ENCODE assay signal across 24 mouse cellular contexts in genomic region chr1:119019056-119019455, GRCm38 (mm10). TPM values are rescaled to one million over a fixed set of nuclear protein-coding genes. Genes with fewer than 3 reads are reported as not detected.
DNase-seq lines count a peak whose midpoint lies in the region; ATAC-seq and TF ChIP-seq lines count a peak whose summit lies in the region.
"Had no signal": no experiment of that assay in that cellular context is flagged by ENCODE, and none has a peak within 500 bp of the region (broad histone marks: within the 10 kb centered on the region; RNA-seq: fewer than 3 reads in every experiment).

No protein-coding gene starts in this region.

- no peak for TF ChIP-seq CTCF in heart, adult 2 months (IDR thresholded peaks at IDR 0.05)

- H3K27ac ChIP-seq in kidney, embryonic 15.5 days, result no peak overlapping the region
- H3K27ac ChIP-seq in heart, adult 2 months, result no peak overlapping the region
- H3K27ac ChIP-seq: forebrain, embryonic 10.5 days; forebrain, embryonic 13.5 days; heart, embryonic 15.5 days; hindbrain, embryonic 10.5 days; hindbrain, embryonic 13.5 days had no signal

- ATAC-seq in kidney, embryonic 15.5 days (replicated peaks; ENCODE audit: low FRiP score), result no peak
- ATAC-seq: activated CD4-positive, CD25-positive, alpha-beta regulatory T cell, adult 4 months; forebrain, embryonic 13.5 days had no signal

- peaks cover 20% of the 10 kb centered on the region for H3K4me1 ChIP-seq in kidney, embryonic 15.5 days
- H3K4me1 ChIP-seq in heart, adult 2 months (ENCODE audit: control insufficient read depth, insufficient read depth, low read length), result peaks cover 2% of the 10 kb centered on the region; the same call in 1 of the 2 replicates
- H3K4me1 ChIP-seq: hindbrain, embryonic 13.5 days had no signal

- intact Hi-C loops in heart, adult 2 months (cut with DNase I), result no loop called here

- H3K27me3 ChIP-seq in kidney, embryonic 15.5 days, result no peaks in the 10 kb centered on the region
- no peaks in the 10 kb centered on the region for H3K27me3 ChIP-seq in heart, adult 2 months (ENCODE audit: control insufficient read depth, insufficient read depth, low read length)
- H3K27me3 ChIP-seq: forebrain, embryonic 13.5 days; heart, embryonic 12.5 days; heart, embryonic 15.5 days; hindbrain, embryonic 13.5 days had no signal

- TF ChIP-seq POLR2A in heart, adult 2 months (IDR thresholded peaks at IDR 0.05; ENCODE audit: insufficient read depth, low read depth, low read length), result no peak

- H3K4me2 ChIP-seq in kidney, embryonic 15.5 days, result no peak overlapping the region
- H3K4me2 ChIP-seq: forebrain, embryonic 13.5 days; heart, embryonic 12.5 days; heart, embryonic 15.5 days; hindbrain, embryonic 13.5 days had no signal

- no peaks in the 10 kb centered on the region for H3K79me2 ChIP-seq in heart, adult 2 months (replicated peaks; ENCODE audit: control insufficient read depth, insufficient read depth, low read length)

- no peak for TF ChIP-seq EP300 in heart, adult 2 months (IDR thresholded peaks at IDR 0.05; ENCODE audit: insufficient read depth, low read depth, low read length)

- peak; percentile 28 for DNase-seq in kidney, adult 11 months
- DNase-seq in kidney, adult 8-10 months, result peak; percentile 47 to 59
- no peak for DNase-seq in kidney, postnatal 14 days
- DNase-seq in kidney, postnatal 10 days, result peak; percentile 28
- no peak for DNase-seq in retina, embryonic 14.5 days (ENCODE audit: low spot score)
- no peak for DNase-seq in heart, adult 2 months
- DNase-seq: adrenal gland, postnatal 10 days; adrenal gland, postnatal 36 days; cerebellum, adult 18-20 months; cerebellum, adult 9-10 months; cerebellum, postnatal 14 days; gastrocnemius, postnatal 10 days; gastrocnemius, postnatal 36 days; heart, postnatal 10 days; heart, postnatal 36 days had no signal

- no peaks in the 10 kb centered on the region for H3K9me3 ChIP-seq in kidney, embryonic 15.5 days (replicated peaks)
- H3K9me3 ChIP-seq: forebrain, embryonic 10.5 days; forebrain, embryonic 13.5 days; heart, embryonic 15.5 days; hindbrain, embryonic 10.5 days; hindbrain, embryonic 13.5 days had no signal

- no peaks in the 10 kb centered on the region for H3K36me3 ChIP-seq in kidney, embryonic 15.5 days
- H3K36me3 ChIP-seq in heart, adult 2 months (ENCODE audit: control insufficient read depth, insufficient read depth, low read length), result no peaks in the 10 kb centered on the region
- H3K36me3 ChIP-seq: heart, embryonic 12.5 days; heart, embryonic 15.5 days; hindbrain, embryonic 13.5 days had no signal

- H3K9ac ChIP-seq in kidney, embryonic 15.5 days, result no peak overlapping the region
- H3K9ac ChIP-seq in heart, adult 2 months (ENCODE audit: low read depth, low read length), result no peak overlapping the region
- H3K9ac ChIP-seq: forebrain, embryonic 13.5 days; heart, embryonic 12.5 days; heart, embryonic 15.5 days; hindbrain, embryonic 13.5 days had no signal

- H3K4me3 ChIP-seq in kidney, embryonic 15.5 days (replicated peaks), result no peak overlapping the region
- H3K4me3 ChIP-seq in heart, adult 2 months, result no peak overlapping the region
- H3K4me3 ChIP-seq: forebrain, embryonic 10.5 days; forebrain, embryonic 13.5 days; heart, embryonic 12.5 days; heart, embryonic 15.5 days; hindbrain, embryonic 10.5 days; hindbrain, embryonic 13.5 days had no signal

RNA-seq across cellular contexts. Expression of gene Gli2, which starts 34.4 kb away (rescaled TPM):
- polyA plus RNA-seq in kidney, embryonic 15.5 days (2015; fragmentation: Nextera tagmentation; extraction: Ambion mirVana), result 4.8 and 6.5 TPM in 2 replicates
- 1 to 10 TPM; 1.0 to 1.2 TPM for total RNA-seq in heart, adult 2 months (2021)
- polyA plus RNA-seq in heart, adult 2 months (2012; rRNA removed), result 2.1 and 2.6 TPM in 2 replicates
- total RNA-seq: granulocyte monocyte progenitor cell, adult 5-6 weeks had no signal
- polyA plus RNA-seq: activated CD4-positive, CD25-positive, alpha-beta regulatory T cell, adult 4 months had no signal

Comparison
In these comparisons a context has a peak if more than half of its experiments do, and no peak if none do; other contexts are left out.
1. DNase-seq: peak in kidney, adult 11 months (single experiment), kidney, adult 8-10 months (2 of 2) and kidney, postnatal 10 days (single experiment); none in kidney, postnatal 14 days (single experiment), retina, embryonic 14.5 days (single experiment) and heart, adult 2 months (0 of 2).